Mouse (Mus musculus) macrophage (primary cell): ENCODE results near the gene Cd86. TPM values are rescaled to one million over a fixed set of nuclear protein-coding genes. Genes with fewer than 3 reads are reported as not detected.

ENCODE experiments used
- H3K27ac ChIP-seq: fragments of 350-480 bp; formaldehyde crosslinking; 2 replicates; pipeline ENCODE4 v1.9.0; 2021
- H3K36me3 ChIP-seq: fragments of 350-480 bp; formaldehyde crosslinking; 2 replicates; pipeline ENCODE4 v1.9.0; 2021; ENCODE audit errors: inconsistent target
- H3K4me3 ChIP-seq: fragments of 350-480 bp; formaldehyde crosslinking; 2 replicates; pipeline ENCODE4 v1.9.0; 2021; ENCODE audit errors: inconsistent target
- H3K79me2 ChIP-seq: fragments of 350-480 bp; formaldehyde crosslinking; 2 replicates; pipeline ENCODE4 v1.9.0; 2021; ENCODE audit errors: inconsistent target
- WGBS: methylation state at CpG from one replicate; pipeline ENCODE4 v1.1.7; 2026; ENCODE audit warnings: inconsistent platforms; ENCODE audit not compliant: missing documents; 5-methylcytosine and 5-hydroxymethylcytosine counted together
- polyA plus RNA-seq: library from polyadenylated mRNA; stranded (reverse); fragments of 250-400 nt; gene quantifications from 3 replicates; pipeline ENCODE4 v1.2.4, GENCODE M21; 2018; ENCODE audit warnings: inconsistent platforms
- total RNA-seq, 78 experiments: library from RNA; depleted of rRNA; stranded (reverse); fragments of 250-400 nt; gene quantifications; 1 replicate in 9 of 78; 2 replicates in 24 of 78; 3 replicates in 43 of 78; 4 replicates in 2 of 78; pipeline ENCODE4 v1.2.4; 2018; ENCODE audit warnings: inconsistent platforms in 56 of 78

Cd86 gene
- total RNA-seq (2018; cell fraction: chromatin; rRNA removed): 100 to 1,000 TPM in 17 of 26 experiments, 10 to 100 TPM in 9; 54.4 to 432 (median 121) TPM
- 10 to 100 TPM; 37.4 to 92.5 (median 55.5) TPM for total RNA-seq (2018; cell fraction: cytosol; rRNA removed)
- 100 to 1,000 TPM in 22 of 26 experiments, 10 to 100 TPM in 4; 21.8 to 497 (median 168) TPM for total RNA-seq (2018; cell fraction: nucleus; rRNA removed)
- polyA plus RNA-seq: 12.8 to 75.9 TPM (median 43.6 TPM) in 3 replicates

GRCm38 (mm10) chr16:36665782-36666181 is at the start of gene Cd86:
Gene Cd86 (minus strand): TSS chr16:36666081.
- H3K27ac ChIP-seq: peak within 1 kb of the TSS; percentile 63
- WGBS: 0% methylated on average over 13 of the region's 13 CpGs
- peak within 1 kb of the TSS; percentile 40 for H3K4me3 ChIP-seq
- H3K36me3 ChIP-seq: 0 out of 2 replicates have a peak, but pooled peaks cover 5% of the 10 kb centered on the region
- peaks cover 38% of the 10 kb centered on the region; the same call in 1 of the 2 replicates for H3K79me2 ChIP-seq

- Histone ChIP-seq H3K27ac (peak overlapping the region; percentile 59), H3K36me3 (no peaks in the 10 kb centered on the region), H3K4me3 (no peak overlapping the region), H3K79me2 (no peaks in the 10 kb centered on the region)
- 20% methylated on average over 12 of the region's 12 CpGs for WGBS
Observed at GRCm38 (mm10) chr16:36711760-36712159, 45.9 kb upstream of the Cd86 start.

DNA sequence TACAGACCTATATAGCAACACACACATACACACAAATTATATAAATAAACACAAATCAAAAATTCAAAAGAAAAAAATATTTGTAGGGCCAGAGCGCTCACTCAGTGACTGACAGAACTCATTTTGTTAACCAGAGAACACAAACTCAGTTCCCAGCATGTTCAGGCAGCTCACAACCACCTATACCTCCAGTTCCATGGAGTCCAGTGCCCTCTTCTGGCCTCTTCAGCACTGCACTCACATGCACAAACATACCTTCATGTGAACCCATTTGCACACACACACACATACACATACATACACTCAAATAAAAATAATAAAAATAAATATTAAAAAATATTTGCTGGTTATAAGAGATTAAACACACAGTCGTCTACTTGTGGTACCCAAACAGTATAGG is 44.9 kb upstream of the Cd86 start:
- Histone ChIP-seq H3K36me3 (no peaks in the 10 kb centered on the region), H3K27ac (no peak overlapping the region), H3K79me2 (no peaks in the 10 kb centered on the region), H3K4me3 (no peak overlapping the region)
- WGBS: 93% methylated on average over 2 of the region's 2 CpGs

- no peaks in the 10 kb centered on the region for H3K79me2 ChIP-seq
- 31% methylated on average over 17 of the region's 17 CpGs for WGBS
- H3K36me3 ChIP-seq: no peaks in the 10 kb centered on the region
- H3K27ac ChIP-seq: no peak overlapping the region
- H3K4me3 ChIP-seq: no peak overlapping the region
Observed at GRCm38 (mm10) chr16:36709405-36709804, 43.5 kb upstream of the Cd86 start.

DNA sequence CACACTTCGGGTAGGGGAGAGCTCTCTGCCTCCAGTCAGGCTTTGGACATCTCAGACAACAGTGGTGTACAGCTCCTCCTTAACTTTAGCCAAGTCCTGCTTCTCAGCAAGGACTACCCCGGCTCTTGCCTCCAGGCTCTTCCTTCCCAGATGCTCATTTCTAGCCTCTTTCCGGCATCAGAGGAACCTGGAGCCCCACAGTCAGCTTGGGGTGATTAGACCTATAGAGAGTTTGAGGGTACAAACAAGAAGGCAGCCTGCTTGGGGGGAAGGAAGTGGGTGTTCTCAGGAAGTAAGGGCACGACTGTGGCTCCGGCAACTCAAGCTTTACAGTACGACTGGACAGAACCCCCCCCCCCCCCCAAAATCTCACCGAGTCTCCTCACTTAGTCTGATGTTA is 42.9 kb upstream of the Cd86 start:
- H3K4me3 ChIP-seq: no peak overlapping the region
- H3K79me2 ChIP-seq: no peaks in the 10 kb centered on the region
- WGBS: 27% methylated on average over 7 of the region's 7 CpGs
- no peaks in the 10 kb centered on the region for H3K36me3 ChIP-seq
- H3K27ac ChIP-seq: no peak overlapping the region

- Histone ChIP-seq H3K27ac (no peak overlapping the region), H3K36me3 (no peaks in the 10 kb centered on the region), H3K79me2 (no peaks in the 10 kb centered on the region), H3K4me3 (no peak overlapping the region)
- 84% methylated on average over 5 of the region's 6 CpGs for WGBS
Observed at GRCm38 (mm10) chr16:36707702-36708423, 42.0 kb upstream of the Cd86 start.

GRCm38 (mm10) chr16:36700484-36700883 is 34.6 kb upstream of the Cd86 start:
- no peaks in the 10 kb centered on the region for H3K79me2 ChIP-seq
- no peaks in the 10 kb centered on the region for H3K36me3 ChIP-seq
- WGBS: 79% methylated on average over 2 of the region's 2 CpGs
- no peak overlapping the region for H3K4me3 ChIP-seq
- H3K27ac ChIP-seq: no peak overlapping the region

DNA sequence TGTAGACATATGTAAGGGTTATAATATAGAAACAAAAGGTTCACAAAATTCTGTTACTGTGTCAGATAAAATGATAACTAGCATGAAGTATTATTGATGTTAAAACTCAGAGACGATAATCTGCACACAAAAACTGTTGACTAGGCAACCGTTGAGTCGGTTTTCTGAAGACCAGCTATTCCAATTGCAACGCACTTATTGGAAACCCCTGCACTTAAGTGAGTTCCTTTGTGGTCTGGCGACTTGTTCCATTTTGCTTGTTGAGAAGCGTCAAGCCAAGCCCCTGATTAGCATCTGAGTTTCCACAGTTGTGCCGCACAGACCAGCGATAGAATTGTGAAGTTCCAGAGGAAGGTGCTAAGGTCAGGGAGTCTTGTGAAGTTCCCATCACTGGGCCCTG is 31.4 kb upstream of the Cd86 start:
- Histone ChIP-seq H3K79me2 (no peaks in the 10 kb centered on the region), H3K36me3 (no peaks in the 10 kb centered on the region), H3K4me3 (no peak overlapping the region), H3K27ac (no peak overlapping the region)
- 31% methylated on average over 8 of the region's 8 CpGs for WGBS

DNA sequence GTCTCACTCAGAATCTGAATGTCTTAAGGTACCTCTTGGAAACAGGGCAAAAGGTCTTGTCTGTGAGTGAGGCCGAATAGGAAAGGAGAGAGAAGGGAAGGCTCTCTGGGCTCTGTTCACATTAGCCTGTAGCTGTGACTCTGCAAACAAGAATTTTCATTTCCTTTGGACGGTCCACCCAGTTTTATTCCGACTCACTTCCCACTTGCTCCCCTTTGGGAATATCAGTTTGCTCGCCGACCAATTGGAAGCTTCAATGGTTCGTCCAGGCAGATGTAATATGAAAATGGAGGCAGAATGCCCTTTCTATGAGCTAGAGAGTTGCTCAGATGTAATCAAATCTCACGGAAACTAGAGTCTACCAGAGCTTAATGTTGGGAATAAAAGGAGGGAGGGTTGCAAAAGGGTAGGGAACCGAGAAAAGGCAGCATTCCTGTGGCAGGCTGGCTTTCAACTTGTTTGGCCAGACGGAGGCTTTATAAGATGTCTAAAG is 29.0 kb upstream of the Cd86 start:
- Histone ChIP-seq H3K27ac (no peak overlapping the region), H3K79me2 (no peaks in the 10 kb centered on the region), H3K4me3 (no peak overlapping the region), H3K36me3 (no peaks in the 10 kb centered on the region)
- 97% methylated on average over 8 of the region's 9 CpGs for WGBS

DNA sequence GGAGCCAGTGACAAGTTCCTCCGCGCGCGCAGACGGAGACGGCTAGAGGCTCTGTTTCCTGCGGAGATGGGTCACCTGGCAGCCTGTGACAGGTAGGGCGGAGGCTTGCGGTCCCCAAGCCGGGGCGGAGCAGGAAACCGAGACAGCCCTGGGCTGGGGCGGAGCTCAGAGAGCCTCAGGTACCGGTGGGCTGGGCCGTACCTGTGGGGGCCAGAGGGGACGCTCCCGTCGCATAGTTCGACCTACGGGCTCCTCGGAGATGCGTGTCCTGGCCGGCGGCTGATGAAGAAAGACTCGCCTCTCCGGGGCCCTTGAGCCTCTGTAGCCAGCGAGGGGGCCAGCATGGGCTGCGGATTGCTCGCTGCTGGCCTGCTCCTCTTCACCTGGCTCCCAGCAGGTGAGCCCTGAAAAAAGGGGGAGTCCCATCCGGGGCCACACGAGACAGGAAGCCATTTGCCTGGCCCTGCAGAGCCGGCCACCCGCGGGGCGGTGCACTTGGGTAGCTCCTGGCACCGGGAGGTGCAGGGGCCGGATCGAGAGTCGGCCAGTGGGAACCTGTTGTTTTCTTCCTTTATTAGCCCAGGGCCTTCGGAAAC is 28.0 kb upstream of the Cd86 start, which contains the start of gene Ildr1:
Gene Ildr1 (plus strand): TSS at position 161 of the 596 bp plus-strand sequence.
- H3K4me3 ChIP-seq: no peak within 1 kb of the TSS
- no peaks in the 10 kb centered on the region for H3K36me3 ChIP-seq
- H3K27ac ChIP-seq: no peak within 1 kb of the TSS
- WGBS: 10% methylated on average over 40 of the region's 40 CpGs
- H3K79me2 ChIP-seq: no peaks in the 10 kb centered on the region

DNA sequence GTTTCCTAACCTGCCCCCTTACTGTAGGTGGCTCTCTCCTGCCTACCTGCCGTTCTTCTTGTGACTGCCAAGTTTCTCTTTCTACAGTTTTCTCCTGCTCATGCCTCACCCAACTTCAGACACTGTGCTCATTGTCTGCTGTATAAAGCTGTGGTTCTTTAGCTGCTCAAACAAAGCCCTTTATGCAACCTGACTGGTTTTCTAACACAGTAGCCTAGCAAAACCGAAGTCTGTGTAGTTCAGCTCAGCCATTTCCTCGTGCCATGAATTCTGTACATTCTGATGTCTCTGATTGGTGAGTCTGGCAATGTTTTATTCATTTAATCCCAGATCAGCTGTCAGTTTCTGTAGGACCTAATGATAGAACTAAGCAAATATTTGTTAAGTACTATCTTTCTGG is 25.6 kb upstream of the Cd86 start:
- no peaks in the 10 kb centered on the region for H3K36me3 ChIP-seq
- 96% methylated on average over 3 of the region's 3 CpGs for WGBS
- H3K79me2 ChIP-seq: no peaks in the 10 kb centered on the region
- no peak overlapping the region for H3K4me3 ChIP-seq
- no peak overlapping the region for H3K27ac ChIP-seq

DNA sequence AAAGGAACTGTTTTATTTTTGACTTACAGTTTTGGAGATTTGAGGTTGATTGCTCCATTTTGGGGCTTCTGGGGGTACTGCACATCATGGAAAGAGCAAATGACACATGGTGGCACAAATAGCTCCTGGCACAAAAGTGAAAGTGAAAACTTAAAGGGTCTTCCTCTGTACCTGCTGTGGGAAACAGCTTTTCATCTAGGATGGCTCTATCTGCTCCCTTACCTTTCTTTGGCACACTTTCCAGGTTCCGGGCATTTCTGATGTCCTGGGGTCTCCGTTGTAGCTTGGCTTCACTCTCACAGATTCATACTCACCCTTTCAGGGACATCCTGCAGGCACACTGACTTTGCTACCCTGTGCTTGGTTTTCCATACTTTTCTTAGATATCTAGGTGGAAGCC is 22.2 kb upstream of the Cd86 start:
- no peaks in the 10 kb centered on the region for H3K36me3 ChIP-seq
- no peaks in the 10 kb centered on the region for H3K79me2 ChIP-seq
- no peak overlapping the region for H3K4me3 ChIP-seq
- no peak overlapping the region for H3K27ac ChIP-seq
- WGBS: 100% methylated on average over 2 of the region's 2 CpGs

DNA sequence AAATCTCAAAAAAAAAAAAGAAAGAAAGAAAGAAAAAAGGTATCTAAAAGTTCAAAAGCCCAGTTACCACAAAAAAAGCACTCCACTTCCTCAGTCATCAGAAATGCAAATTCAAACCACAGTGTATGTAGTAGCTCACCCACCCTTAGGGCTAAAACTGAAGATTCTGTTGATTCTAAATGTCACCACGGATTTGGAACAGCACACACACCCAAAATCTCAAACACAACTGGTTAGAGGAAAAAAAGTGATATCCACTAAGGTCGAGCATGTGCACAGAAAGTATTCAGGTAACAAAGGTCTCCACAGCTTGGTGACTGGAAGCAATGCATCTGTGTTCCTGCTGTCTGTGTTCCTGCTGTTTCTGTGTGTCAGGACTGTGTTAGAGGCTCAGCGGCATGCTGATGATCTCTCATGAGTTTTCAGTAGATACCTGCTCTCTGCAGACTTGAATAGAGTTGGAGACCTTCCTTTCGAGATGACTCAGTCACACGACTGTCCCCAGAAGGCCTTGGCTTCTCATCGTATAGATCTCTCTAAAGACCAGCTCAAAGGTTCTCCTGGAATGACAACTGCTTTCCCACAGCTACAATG is 18.5 kb upstream of the Cd86 start:
- Histone ChIP-seq H3K79me2 (no peaks in the 10 kb centered on the region), H3K27ac (no peak overlapping the region), H3K4me3 (no peak overlapping the region), H3K36me3 (no peaks in the 10 kb centered on the region)
- 77% methylated on average over 6 of the region's 6 CpGs for WGBS

DNA sequence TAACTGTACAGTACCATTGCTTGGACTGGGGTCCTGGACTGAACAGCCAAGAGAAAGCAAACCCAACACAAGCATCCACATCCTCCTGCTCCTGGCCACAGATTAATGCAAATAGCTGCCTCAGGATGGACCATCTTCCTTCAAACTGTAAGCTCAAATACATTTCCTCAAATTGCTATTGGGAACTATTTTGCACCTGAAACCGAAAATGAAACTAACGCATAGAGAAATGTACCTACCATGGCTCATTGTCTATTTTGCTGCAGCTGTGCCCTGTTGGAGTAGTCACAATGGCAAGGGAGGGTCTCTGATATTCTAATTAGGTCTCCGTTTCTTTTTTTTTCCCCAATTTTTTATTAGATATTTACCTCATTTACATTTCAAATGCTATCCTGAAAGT is 15.9 kb upstream of the Cd86 start:
- WGBS: 95% methylated on average over 3 of the region's 3 CpGs
- Histone ChIP-seq H3K36me3 (no peaks in the 10 kb centered on the region), H3K27ac (no peak overlapping the region), H3K4me3 (no peak overlapping the region), H3K79me2 (no peaks in the 10 kb centered on the region)

DNA sequence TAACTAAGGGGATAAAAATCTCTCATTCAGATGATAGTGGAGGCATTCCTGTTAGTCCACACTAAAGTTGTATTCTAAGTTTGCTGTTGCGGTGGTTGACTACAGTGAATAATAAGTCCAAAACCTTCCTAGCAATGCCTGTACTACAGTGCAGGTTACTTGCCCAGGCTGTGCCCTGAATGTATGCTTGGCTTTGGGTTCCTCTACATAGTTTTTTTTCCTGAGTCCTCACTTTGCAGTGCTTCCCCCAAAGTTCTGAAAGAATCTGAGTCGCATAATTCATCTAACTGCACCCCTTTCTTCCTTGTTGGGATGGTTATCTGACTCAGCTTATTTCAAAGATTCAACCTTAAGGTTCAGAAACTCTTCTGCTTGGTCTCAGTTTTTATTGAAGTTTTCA is 10.0 kb upstream of the Cd86 start:
- Histone ChIP-seq H3K27ac (no peak overlapping the region), H3K4me3 (no peak overlapping the region), H3K36me3 (no peaks in the 10 kb centered on the region), H3K79me2 (no peaks in the 10 kb centered on the region)
- WGBS: 70% methylated on average over 2 of the region's 2 CpGs
